10 mouse cellular contexts compared by ENCODE assay signal in the genomic region with DNA sequence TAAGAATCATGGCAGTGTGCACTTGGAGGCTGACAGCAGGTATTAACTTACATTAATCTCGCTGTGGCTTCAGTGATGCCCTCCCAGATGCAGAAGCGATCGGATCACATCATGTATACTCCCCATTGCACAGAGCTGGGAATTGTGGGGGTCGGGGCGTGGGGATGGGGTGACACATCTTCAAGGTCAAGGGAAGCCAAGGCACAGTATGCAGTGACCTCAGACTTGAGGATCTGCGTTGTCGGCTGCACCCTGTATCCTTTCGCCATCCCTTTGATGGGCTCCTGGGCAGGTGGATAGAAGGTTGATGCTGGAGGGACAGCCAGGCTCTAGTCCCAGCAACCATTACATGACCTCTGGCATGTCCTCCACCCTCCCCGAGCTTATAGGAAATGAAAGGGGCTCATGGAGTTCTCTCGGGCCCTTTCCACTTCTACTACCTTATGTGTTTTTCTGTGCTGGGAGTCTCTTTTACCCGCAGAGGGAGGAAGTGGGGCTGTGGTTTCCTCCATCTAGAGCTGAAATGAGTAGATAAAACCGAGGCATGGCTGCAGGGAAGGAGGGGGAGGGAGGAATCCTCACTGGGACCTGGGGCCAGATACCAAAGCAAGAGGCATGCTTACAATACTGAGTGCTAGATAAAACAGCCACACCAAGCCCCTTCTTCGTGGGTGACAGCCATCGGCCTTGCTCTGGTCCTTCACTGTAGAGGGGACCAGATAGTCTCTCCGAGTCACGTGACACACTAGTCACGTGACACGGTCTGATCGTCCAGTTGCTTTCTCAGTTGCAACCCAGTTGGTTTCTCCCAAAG.
A peak's percentile ranks its signal among the peaks of the same experiment; 100 is the strongest.
DNase-seq lines count a peak whose midpoint lies in the region; ATAC-seq lines count a peak whose summit lies in the region.
"Had no signal": no experiment of that assay in that cellular context is flagged by ENCODE, and none has a peak within 500 bp of the region (broad histone marks: within the 10 kb centered on the region; RNA-seq: fewer than 3 reads in every experiment).

No protein-coding gene starts in this region.

- no peak overlapping the region for H3K4me2 ChIP-seq in hindbrain, embryonic 14.5 days (replicated peaks)
- peak overlapping the region; percentile 72 for H3K4me2 ChIP-seq in liver, embryonic 15.5 days
- no peak overlapping the region for H3K4me2 ChIP-seq in stomach, embryonic 15.5 days

- H3K27me3 ChIP-seq in hindbrain, embryonic 10.5 days (ENCODE audit: insufficient read depth, poor library complexity, severe bottlenecking) = no peaks in the 10 kb centered on the region
- no peaks in the 10 kb centered on the region for H3K27me3 ChIP-seq in hindbrain, embryonic 14.5 days (ENCODE audit: control insufficient read depth, insufficient read depth, low read length)
- no peaks in the 10 kb centered on the region for H3K27me3 ChIP-seq in liver, embryonic 15.5 days
- H3K27me3 ChIP-seq in stomach, embryonic 15.5 days (replicated peaks) = no peaks in the 10 kb centered on the region
- H3K27me3 ChIP-seq: Patski had no signal

- WGBS in hindbrain, embryonic 10.5 days = 84% methylated on average over 19 of the region's 19 CpGs
- WGBS in hindbrain, embryonic 14.5 days = 90% methylated on average over 19 of the region's 19 CpGs
- 15% methylated on average over 19 of the region's 19 CpGs for whole genome bisulfite sequencing in liver, embryonic 15.5 days (ENCODE audit: insufficient replicate concordance)
- WGBS in stomach, embryonic 15.5 days = 75% methylated on average over 19 of the region's 19 CpGs

- H3K4me3 ChIP-seq in hindbrain, embryonic 10.5 days = no peak overlapping the region
- H3K4me3 ChIP-seq in hindbrain, embryonic 14.5 days (replicated peaks; ENCODE audit: low read length) = no peak overlapping the region
- H3K4me3 ChIP-seq in liver, embryonic 15.5 days (replicated peaks) = peak overlapping the region; percentile 44
- H3K4me3 ChIP-seq in stomach, embryonic 15.5 days (replicated peaks) = no peak overlapping the region

- no peak for DNase-seq in hindbrain, embryonic 10.5 days (ENCODE audit: low spot score)
- DNase-seq in hindbrain, embryonic 14.5 days (ENCODE audit: low spot score) = no peak
- DNase-seq in c-Kit-positive CD71-positive TER-119-negative erythroid progenitor cells, embryonic 14.5 days (ENCODE audit: low read depth) = peak; percentile 78
- DNase-seq in cerebellum, postnatal 25 days = no peak
- no peak for DNase-seq in left cerebral cortex, postnatal 10 days (ENCODE audit: extremely low spot score in 1 of 2, low spot score in 2 of 2)
- no peak for DNase-seq in MN1 (ENCODE audit: low spot score)
- DNase-seq: kidney, adult 9 months had no signal

- H3K36me3 ChIP-seq in hindbrain, embryonic 10.5 days = no peaks in the 10 kb centered on the region
- no peaks in the 10 kb centered on the region for H3K36me3 ChIP-seq in hindbrain, embryonic 14.5 days (replicated peaks; ENCODE audit: control insufficient read depth, insufficient read depth)
- no peaks in the 10 kb centered on the region for H3K36me3 ChIP-seq in liver, embryonic 15.5 days (replicated peaks)
- no peaks in the 10 kb centered on the region for H3K36me3 ChIP-seq in stomach, embryonic 15.5 days

- ATAC-seq in hindbrain, embryonic 14.5 days (ENCODE audit: low FRiP score) = no peak
- ATAC-seq in liver, embryonic 15.5 days (ENCODE audit: insufficient read depth) = peak; percentile 83
- peak; percentile 69 for ATAC-seq in stomach, embryonic 15.5 days (ENCODE audit: insufficient read depth, low FRiP score, low read depth)
- ATAC-seq: Patski had no signal

- no peak overlapping the region for H3K9ac ChIP-seq in hindbrain, embryonic 14.5 days
- 0 out of 2 replicates have a peak overlapping the region, but pooled peaks have one; percentile 19 for H3K9ac ChIP-seq in liver, embryonic 15.5 days
- no peak overlapping the region for H3K9ac ChIP-seq in stomach, embryonic 15.5 days

- peak overlapping the region; percentile 13 for H3K27ac ChIP-seq in hindbrain, embryonic 10.5 days
- H3K27ac ChIP-seq in hindbrain, embryonic 14.5 days = no peak overlapping the region
- peak overlapping the region; percentile 86 for H3K27ac ChIP-seq in liver, embryonic 15.5 days (replicated peaks)
- no peak overlapping the region for H3K27ac ChIP-seq in stomach, embryonic 15.5 days

- peaks cover 33% of the 10 kb centered on the region for H3K4me1 ChIP-seq in hindbrain, embryonic 10.5 days (replicated peaks)
- peaks cover 14% of the 10 kb centered on the region for H3K4me1 ChIP-seq in hindbrain, embryonic 14.5 days (replicated peaks; ENCODE audit: control insufficient read depth, insufficient read depth, low read length)
- peaks cover 85% of the 10 kb centered on the region for H3K4me1 ChIP-seq in liver, embryonic 15.5 days (replicated peaks)
- H3K4me1 ChIP-seq in stomach, embryonic 15.5 days = no peaks in the 10 kb centered on the region

- H3K9me3 ChIP-seq in hindbrain, embryonic 10.5 days = no peaks in the 10 kb centered on the region
- no peaks in the 10 kb centered on the region for H3K9me3 ChIP-seq in hindbrain, embryonic 14.5 days (ENCODE audit: control insufficient read depth, low read length)
- no peaks in the 10 kb centered on the region for H3K9me3 ChIP-seq in liver, embryonic 15.5 days (replicated peaks)
- H3K9me3 ChIP-seq in stomach, embryonic 15.5 days = no peaks in the 10 kb centered on the region

- intact Hi-C loops in left cerebral cortex, postnatal 10 days (cut with DNase I) = no loop called here

Comparison
In these comparisons a context has a peak if more than half of its experiments do, and no peak if none do; other contexts are left out.
1. H3K27ac ChIP-seq: peak in hindbrain, embryonic 10.5 days (single experiment) and liver, embryonic 15.5 days (single experiment); none in hindbrain, embryonic 14.5 days (single experiment) and stomach, embryonic 15.5 days (single experiment).